Mouse (Mus musculus): ENCODE results near the gene Gatd1.

GRCm38 (mm10) chr7:141432741-141433516 is 19.0 kb upstream of the Gatd1 start:
- no peak for TF ChIP-seq CTCF (IDR thresholded peaks at IDR 0.05; ENCODE audit: insufficient read depth, low read depth, low read length)
- TF ChIP-seq POLR2A (IDR thresholded peaks at IDR 0.05; ENCODE audit: insufficient read depth, low read depth, low read length) = no peak

Data from olfactory bulb, adult 2 months (tissue).